Mouse (Mus musculus) cerebellum, adult 2 months (tissue): Measurements from ENCODE around the gene Gas7.

Source experiments
- CTCF ChIP-seq: fragments of 200-500 bp; IDR thresholded peaks from 2 replicates; pipeline ENCODE4 v1.5.1; 2011; ENCODE audit warnings: low read depth, mild to moderate bottlenecking, control low read depth, low read length, moderate library complexity, borderline replicate concordance; ENCODE audit not compliant: insufficient read depth
- POLR2A ChIP-seq: fragments of 200-500 bp; IDR thresholded peaks from 2 replicates; pipeline ENCODE4 v1.6.1; 2011; ENCODE audit warnings: low read length, control low read depth, borderline replicate concordance; ENCODE audit not compliant: insufficient read depth

DNA sequence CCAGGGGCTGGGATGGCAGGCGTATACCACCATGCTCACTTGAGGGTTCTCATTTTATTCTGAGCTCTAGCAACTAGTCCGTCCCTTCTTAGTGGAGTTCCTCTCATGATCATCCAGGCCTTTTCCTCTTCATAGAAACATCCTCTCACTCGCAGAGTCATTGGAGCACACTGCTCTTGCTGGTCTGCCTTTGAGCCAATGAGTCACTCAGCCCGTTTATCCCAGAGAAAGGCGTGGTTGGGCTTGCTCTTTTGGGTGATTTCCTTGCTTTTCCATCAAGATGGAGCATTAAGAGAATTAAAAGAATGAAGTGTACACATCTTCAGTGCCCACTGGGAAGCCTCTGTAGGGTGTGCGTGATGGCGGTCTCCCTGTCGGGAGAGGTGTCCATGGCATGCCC lies 206.2 kb downstream of the Gas7 start:
- TF ChIP-seq CTCF (no peak), POLR2A (no peak)
